Mouse (Mus musculus) spleen, adult 2 months (tissue): ENCODE data around the gene 1700067K01Rik. TPM values are rescaled to one million over a fixed set of nuclear protein-coding genes. Genes with fewer than 3 reads are reported as not detected.

Source experiments
- DNase-seq, 2 experiments: peaks; one replicate each; pipeline versions ENCODE4 v3.0.0 to v3.0.0-alpha.2; 2012 to 2021; ENCODE audit warnings: low spot score in 2 of 2, low read depth in 1 of 2
- H3K27ac ChIP-seq: fragments of 200-500 bp; 2 replicates; pipeline ENCODE4 v1.5.1; 2012; ENCODE audit warnings: low read length, inconsistent platforms; ENCODE audit not compliant: insufficient read depth
- H3K27me3 ChIP-seq: fragments of 200-500 bp; 2 replicates; pipeline ENCODE4 v1.6.1; 2012; ENCODE audit warnings: mild to moderate bottlenecking, moderate library complexity, low read length, inconsistent platforms; ENCODE audit not compliant: control insufficient read depth, insufficient read depth
- H3K36me3 ChIP-seq: fragments of 200-500 bp; 2 replicates; pipeline ENCODE4 v1.6.1; 2012; ENCODE audit warnings: mild to moderate bottlenecking, low read length, inconsistent platforms; ENCODE audit not compliant: control insufficient read depth, insufficient read depth
- H3K4me1 ChIP-seq: fragments of 200-500 bp; 2 replicates; pipeline ENCODE4 v1.6.1; 2011; ENCODE audit warnings: inconsistent platforms; ENCODE audit not compliant: control insufficient read depth, insufficient read depth, insufficient read length
- H3K4me3 ChIP-seq: fragments of 200-500 bp; 2 replicates; pipeline ENCODE4 v1.5.1; 2011; ENCODE audit warnings: mild to moderate bottlenecking, inconsistent platforms; ENCODE audit not compliant: insufficient read depth, insufficient read length; ENCODE audit errors: extremely low read depth
- CTCF ChIP-seq: fragments of 200-500 bp; IDR thresholded peaks from 2 replicates; pipeline ENCODE4 v1.5.1; 2011; ENCODE audit warnings: mild to moderate bottlenecking, inconsistent platforms; ENCODE audit not compliant: insufficient read depth, insufficient read length, insufficient replicate concordance; ENCODE audit errors: extremely low read depth
- POLR2A ChIP-seq: fragments of 200-500 bp; IDR thresholded peaks from 2 replicates; pipeline ENCODE4 v1.6.1; 2011; ENCODE audit warnings: low read depth, low read length, inconsistent platforms
- WGBS: fragments of 180-500 bp; shearing (Covaris S2); methylation state at CpG from one replicate; pipeline ENCODE4 v1.1.7; 2018; 5-methylcytosine and 5-hydroxymethylcytosine counted together
- polyA plus RNA-seq: library from polyadenylated mRNA; depleted of rRNA; stranded (reverse); fragments of >200 nt; gene quantifications from 2 replicates; pipeline ENCODE4 v1.2.3, GENCODE M21; 2012

The 1700067K01Rik gene
- polyA plus RNA-seq, 1 experiment: 0.46 TPM

DNA sequence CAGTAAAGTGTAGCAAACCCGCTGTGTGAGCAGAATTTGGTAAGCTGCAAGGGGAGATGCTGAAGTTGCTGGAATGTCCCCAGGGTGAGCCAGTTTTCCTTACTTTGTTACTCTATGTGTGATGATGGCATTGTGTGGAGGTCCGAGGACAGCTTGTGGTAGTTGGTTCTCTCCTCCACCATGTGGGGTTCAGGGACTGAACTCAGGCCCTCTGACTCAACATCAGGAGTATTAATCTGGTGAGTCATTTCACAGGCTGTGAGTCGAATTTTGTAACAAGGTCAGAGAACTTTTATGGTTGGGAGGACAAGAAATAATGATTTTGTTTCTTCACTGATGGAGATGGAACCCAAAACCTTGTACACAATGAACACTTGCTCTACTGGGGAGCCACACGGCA is 31.5 kb downstream of the 1700067K01Rik start:
- WGBS: 90% methylated on average over 4 of the region's 4 CpGs
- no peaks in the 10 kb centered on the region for H3K4me1 ChIP-seq
- DNase-seq: no peak
- H3K4me3 ChIP-seq: no peak overlapping the region
- peaks cover 35% of the 10 kb centered on the region for H3K36me3 ChIP-seq
- no peaks in the 10 kb centered on the region for H3K27me3 ChIP-seq
- no peak overlapping the region for H3K27ac ChIP-seq
- TF ChIP-seq CTCF: no peak

- Histone ChIP-seq H3K27me3 (no peaks in the 10 kb centered on the region), H3K4me3 (no peak overlapping the region), H3K36me3 (peaks cover 21% of the 10 kb centered on the region), H3K27ac (no peak overlapping the region), H3K4me1 (peaks cover 7% of the 10 kb centered on the region; the same call in 1 of the 2 replicates)
- DNase-seq: no peak
- 82% methylated on average over 5 of the region's 5 CpGs for WGBS
- TF ChIP-seq POLR2A (no peak), CTCF (no peak)
Observed at GRCm38 (mm10) chr8:84038015-84038414, 36.7 kb downstream of the 1700067K01Rik start.

DNA sequence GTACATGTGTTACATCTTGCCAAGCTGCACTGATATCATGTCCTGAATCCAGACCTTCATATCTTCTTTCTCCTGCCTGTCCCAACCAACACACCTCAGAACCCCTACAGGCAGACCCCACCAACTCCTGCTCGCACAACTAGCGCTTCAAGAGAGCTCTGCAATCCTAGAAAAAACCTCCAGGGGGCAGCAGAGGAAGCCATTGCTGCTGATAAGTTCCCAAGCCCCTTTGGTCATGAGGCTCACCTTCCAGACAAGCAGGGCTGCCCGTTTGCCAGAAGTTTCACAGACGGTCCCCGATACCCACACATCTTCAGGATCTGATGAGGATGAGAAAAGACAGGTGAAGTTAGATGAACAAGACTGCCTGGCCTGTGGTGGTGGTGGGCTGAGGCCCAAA is 37.7 kb downstream of the 1700067K01Rik start:
- peaks cover 9% of the 10 kb centered on the region; the same call in 1 of the 2 replicates for H3K4me1 ChIP-seq
- TF ChIP-seq CTCF (peak; percentile 80; the same call in 1 of the 2 replicates), POLR2A (no peak)
- WGBS: 17% methylated on average over 5 of the region's 5 CpGs
- peak; percentile 56 to 72 for DNase-seq
- peaks cover 17% of the 10 kb centered on the region for H3K36me3 ChIP-seq
- no peak overlapping the region for H3K4me3 ChIP-seq
- no peaks in the 10 kb centered on the region for H3K27me3 ChIP-seq
- H3K27ac ChIP-seq: no peak overlapping the region

DNA sequence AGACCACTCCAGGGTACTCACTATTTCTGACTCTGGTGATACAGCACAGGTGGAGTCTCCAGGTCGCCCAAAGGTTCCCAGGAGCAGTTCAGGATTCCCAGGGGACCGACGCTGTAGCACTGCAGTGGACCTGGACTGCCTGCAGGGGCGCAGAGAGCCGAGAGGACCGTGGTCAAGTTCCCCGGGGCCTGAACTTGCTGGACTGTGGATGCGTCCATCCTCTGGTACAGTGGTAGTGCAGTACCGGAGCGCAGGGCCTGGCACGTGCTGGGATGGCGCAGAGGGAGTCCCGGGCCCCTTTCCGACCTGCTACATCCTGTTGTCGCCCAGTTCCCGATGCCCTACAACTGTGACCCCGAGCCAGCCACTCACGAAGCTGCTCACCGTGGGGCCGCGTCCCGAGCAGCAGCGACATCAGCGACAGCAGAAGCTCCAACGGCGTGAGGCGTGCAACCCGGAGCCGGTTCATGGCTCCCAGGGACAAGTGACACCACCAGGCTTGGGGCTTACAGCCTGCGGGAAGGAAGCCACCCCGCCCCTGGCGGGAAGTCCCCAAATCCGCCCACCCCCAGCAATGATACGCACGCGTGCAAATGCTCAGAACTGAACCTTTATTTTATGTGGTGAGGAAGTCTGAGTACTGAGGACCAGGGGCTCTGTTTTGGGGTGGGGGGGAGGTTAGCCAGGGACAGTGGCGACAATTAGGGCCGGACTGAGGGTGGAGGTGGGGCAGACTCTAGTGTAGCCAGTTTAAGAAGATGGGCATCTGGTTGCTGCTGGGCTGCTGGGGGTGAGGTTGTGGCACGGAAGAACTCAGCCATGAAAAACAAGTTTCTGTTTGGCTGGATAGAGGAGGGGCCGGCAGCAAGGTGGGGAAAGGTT is 41.0 kb downstream of the 1700067K01Rik start, which contains the start of gene Il27ra:
Il27ra (minus strand) TSS at position 524 of the 882 bp plus-strand sequence.
- no peaks in the 10 kb centered on the region for H3K27me3 ChIP-seq
- DNase-seq: peak; percentile 35 to 75
- under 1% methylated on average over 40 of the region's 40 CpGs for WGBS
- peaks cover 9% of the 10 kb centered on the region; the same call in 1 of the 2 replicates for H3K4me1 ChIP-seq
- H3K27ac ChIP-seq: peak within 1 kb of the TSS; percentile 91
- peak within 1 kb of the TSS; percentile 93 for H3K4me3 ChIP-seq
- TF ChIP-seq POLR2A (peak; percentile 54), CTCF (peak; percentile 64; the same call in 1 of the 2 replicates)
- H3K36me3 ChIP-seq: peaks cover 7% of the 10 kb centered on the region; the same call in 1 of the 2 replicates

GRCm38 (mm10) chr8:84042948-84043342 is 41.6 kb downstream of the 1700067K01Rik start:
- no peak for DNase-seq
- Histone ChIP-seq H3K36me3 (peaks cover 6% of the 10 kb centered on the region; the same call in 1 of the 2 replicates), H3K4me3 (peak overlapping the region; percentile 93), H3K27me3 (no peaks in the 10 kb centered on the region), H3K27ac (peak overlapping the region; percentile 91), H3K4me1 (peaks cover 9% of the 10 kb centered on the region; the same call in 1 of the 2 replicates)
- TF ChIP-seq CTCF (no peak), POLR2A (no peak)
- WGBS: 46% methylated on average over 12 of the region's 12 CpGs

DNA sequence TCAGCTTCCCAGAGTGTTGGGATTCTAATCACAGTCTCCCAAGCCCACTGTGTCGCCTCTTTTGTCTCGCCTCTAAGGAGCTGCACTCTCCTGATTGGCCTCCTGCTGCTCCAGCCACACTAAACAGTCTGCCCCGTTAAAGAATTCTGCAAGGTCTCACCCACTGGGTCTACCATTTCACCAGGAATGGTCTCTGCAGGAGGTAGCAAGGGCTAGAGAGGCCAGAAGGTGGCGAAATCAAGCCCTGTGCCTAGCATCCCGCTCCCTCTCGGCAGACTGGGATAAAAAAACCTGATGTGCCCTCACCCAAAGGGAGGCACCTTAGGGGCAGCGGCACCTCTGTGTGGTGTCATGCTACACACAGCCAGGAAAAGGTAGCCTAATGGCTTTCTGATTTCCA is 42.8 kb downstream of the 1700067K01Rik start:
- WGBS: 88% methylated on average over 7 of the region's 7 CpGs
- Histone ChIP-seq H3K27ac (no peak overlapping the region), H3K36me3 (peaks cover 4% of the 10 kb centered on the region; the same call in 1 of the 2 replicates), H3K4me1 (peaks cover 9% of the 10 kb centered on the region; the same call in 1 of the 2 replicates), H3K4me3 (no peak overlapping the region), H3K27me3 (no peaks in the 10 kb centered on the region)
- TF ChIP-seq CTCF: no peak
- TF ChIP-seq POLR2A: no peak
- no peak for DNase-seq

DNA sequence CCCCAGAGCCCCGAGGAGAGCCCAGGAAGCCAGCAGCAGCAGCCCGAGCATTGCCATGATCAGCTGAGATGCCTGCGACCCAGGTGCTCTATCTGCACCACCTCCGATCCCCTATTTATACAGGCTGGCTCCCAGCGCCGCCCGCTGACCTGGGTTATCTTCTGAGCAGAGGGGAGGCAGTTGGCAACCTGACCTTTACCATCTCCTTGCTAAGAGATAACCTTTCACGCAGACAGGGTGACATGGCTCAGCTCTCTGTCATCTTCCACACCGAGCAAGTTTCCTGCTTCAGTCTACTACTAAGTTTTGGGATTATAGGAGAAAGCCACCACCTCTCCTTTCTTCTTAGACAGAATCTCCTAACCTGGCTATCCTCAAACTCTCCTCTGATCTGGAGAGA is 43.6 kb downstream of the 1700067K01Rik start, which contains the start of gene Rln3:
Rln3 (minus strand) TSS at position 101 of the 400 bp plus-strand sequence.
- WGBS: 81% methylated on average over 9 of the region's 9 CpGs
- H3K27me3 ChIP-seq: no peaks in the 10 kb centered on the region
- H3K27ac ChIP-seq: no peak within 1 kb of the TSS
- no peak for DNase-seq
- peaks cover 9% of the 10 kb centered on the region; the same call in 1 of the 2 replicates for H3K4me1 ChIP-seq
- no peak within 1 kb of the TSS for H3K4me3 ChIP-seq
- H3K36me3 ChIP-seq: peaks cover 4% of the 10 kb centered on the region; the same call in 1 of the 2 replicates
- TF ChIP-seq CTCF: no peak
- no peak for TF ChIP-seq POLR2A
